Comparison of ENCODE assay signal across 8 mouse cellular contexts in genomic region chr11:88204593-88205368, GRCm38 (mm10). TPM values are rescaled to one million over a fixed set of nuclear protein-coding genes. Genes with fewer than 3 reads are reported as not detected.
DNase-seq lines count a peak whose midpoint lies in the region; ATAC-seq and TF ChIP-seq lines count a peak whose summit lies in the region.

No protein-coding gene starts in this region.

- DNase-seq in cerebellum, adult 9-11 months: peak; percentile 27
- no peak for DNase-seq in cerebellum, postnatal 10 days
- peak; percentile 49 for DNase-seq in 416B (ENCODE audit: low read depth)
- DNase-seq in retina, embryonic 14.5 days (ENCODE audit: low spot score): no peak
- DNase-seq in layer of hippocampus, adult 18-20 months (ENCODE audit: low spot score in 2 of 2): no peak

- H3K27ac ChIP-seq in limb, embryonic 15.5 days: peak overlapping the region; percentile 94
- H3K27ac ChIP-seq in small intestine, adult 2 months (ENCODE audit: insufficient read depth, low read depth, low read length): peak overlapping the region; percentile 42

- peak overlapping the region; percentile 84 for H3K9ac ChIP-seq in limb, embryonic 15.5 days

- no peaks in the 10 kb centered on the region for H3K9me3 ChIP-seq in erythroblast, embryonic 14.5 days (ENCODE audit: control insufficient read depth, low read length)
- no peaks in the 10 kb centered on the region for H3K9me3 ChIP-seq in limb, embryonic 15.5 days

- TF ChIP-seq POLR2A in small intestine, adult 2 months (IDR thresholded peaks at IDR 0.05; ENCODE audit: low read depth, low read length): no peak

- peak overlapping the region; percentile 81 for H3K4me2 ChIP-seq in limb, embryonic 15.5 days

- peak overlapping the region; percentile 98 for H3K4me3 ChIP-seq in erythroblast, embryonic 14.5 days (replicated peaks)
- peak overlapping the region; percentile 87 for H3K4me3 ChIP-seq in limb, embryonic 15.5 days
- H3K4me3 ChIP-seq in small intestine, adult 2 months (ENCODE audit: low read depth, low read length): peak overlapping the region; percentile 87

- ATAC-seq in limb, embryonic 15.5 days (ENCODE audit: insufficient number of reproducible peaks, low FRiP score, low TSS enrichment, low read depth): no peak

- peaks cover 51% of the 10 kb centered on the region for H3K4me1 ChIP-seq in erythroblast, embryonic 14.5 days (ENCODE audit: control insufficient read depth)
- H3K4me1 ChIP-seq in limb, embryonic 15.5 days: peaks cover 15% of the 10 kb centered on the region
- H3K4me1 ChIP-seq in small intestine, adult 2 months (ENCODE audit: control insufficient read depth, insufficient read depth, insufficient read length, low read length): no peaks in the 10 kb centered on the region; the same call in 1 of the 2 replicates

- no peaks in the 10 kb centered on the region; the same call in 1 of the 2 replicates for H3K27me3 ChIP-seq in erythroblast, embryonic 14.5 days (ENCODE audit: control insufficient read depth)
- no peaks in the 10 kb centered on the region for H3K27me3 ChIP-seq in limb, embryonic 15.5 days
- H3K27me3 ChIP-seq in small intestine, adult 2 months (ENCODE audit: control insufficient read depth, insufficient read depth, low read length): no peaks in the 10 kb centered on the region

- peaks cover 31% of the 10 kb centered on the region for H3K36me3 ChIP-seq in erythroblast, embryonic 14.5 days (ENCODE audit: control insufficient read depth)
- H3K36me3 ChIP-seq in limb, embryonic 15.5 days: peaks cover 14% of the 10 kb centered on the region; the same call in 1 of the 2 replicates
- peaks cover 13% of the 10 kb centered on the region for H3K36me3 ChIP-seq in small intestine, adult 2 months (ENCODE audit: control insufficient read depth, insufficient read depth, low read length)

- WGBS in limb, embryonic 15.5 days: 30% methylated on average over 30 of the region's 30 CpGs
- 21% methylated on average over 30 of the region's 30 CpGs for WGBS in small intestine, adult 2 months

- TF ChIP-seq CTCF in small intestine, adult 2 months (IDR thresholded peaks at IDR 0.05; ENCODE audit: extremely low read depth, insufficient read length, insufficient replicate concordance, low read depth, low read length): 0 out of 2 replicates have a peak, but pooled peaks have one; percentile 6

RNA-seq across cellular contexts. Expression of gene Mrps23, which starts 0.6 kb away (rescaled TPM):
- polyA plus RNA-seq in erythroblast, embryonic 14.5 days (2012): 8.2 and 9.9 TPM in 2 replicates
- polyA plus RNA-seq in limb, embryonic 15.5 days (2015; fragmentation: Nextera tagmentation; extraction: Ambion mirVana): 52.4 and 53.0 TPM in 2 replicates
- polyA plus RNA-seq in small intestine, adult 2 months (2012; rRNA removed): 9.4 and 17.5 TPM in 2 replicates
- total RNA-seq in layer of hippocampus, adult 18-20 months (2021): 10 to 100 TPM; 63.8 to 77.8 TPM

Comparison
In these comparisons a context has a peak if more than half of its experiments do, and no peak if none do; other contexts are left out.
1. DNase-seq: peak in cerebellum, adult 9-11 months (single experiment) and 416B (single experiment); none in cerebellum, postnatal 10 days (0 of 2), retina, embryonic 14.5 days (single experiment) and layer of hippocampus, adult 18-20 months (0 of 2).
2. Peak in every context shown above with its lines, with median percentiles within 50 percentile points of each other: H3K4me3 ChIP-seq.